Mouse (Mus musculus) spleen, postnatal 10 days (tissue): ENCODE data around the gene Ccdc122.
"Not testable (repeated sequence)": the region's sequence is repeated elsewhere in the genome, so short reads cannot be mapped to it uniquely, and the experiment has no call there.

ENCODE experiments used
- DNase-seq, 2 experiments: peaks; one replicate each; pipeline ENCODE4 v3.0.0; 2021 to 2022; ENCODE audit warnings: low spot score in 2 of 2

Ccdc122 gene

GRCm38 (mm10) chr14:77036226-77037046 is at the start of gene Ccdc122, which contains the start of gene Lacc1:
Ccdc122 (plus strand) TSS chr14:77036772.
Lacc1 (minus strand) TSS chr14:77036904.
- DNase-seq = peak; percentile 78 to 87

GRCm38 (mm10) chr14:76990351-76990750 is 46.2 kb upstream of the Ccdc122 start:
- not testable (repeated sequence) for DNase-seq

- DNase-seq = no peak
These were observed 31.8 kb upstream of the Ccdc122 start for GRCm38 (mm10) chr14:77004740-77005139.

GRCm38 (mm10) chr14:77005566-77005965 is 31.0 kb upstream of the Ccdc122 start:
- DNase-seq = no peak

GRCm38 (mm10) chr14:77008238-77008637 is 28.3 kb upstream of the Ccdc122 start:
- peak in 1 of 2 experiments; percentile 70 for DNase-seq

GRCm38 (mm10) chr14:77011804-77012203 is 24.8 kb upstream of the Ccdc122 start:
- DNase-seq = peak; percentile 20 to 64

GRCm38 (mm10) chr14:77016783-77017182 is 19.8 kb upstream of the Ccdc122 start:
- not testable (repeated sequence) for DNase-seq

- no peak for DNase-seq
These were observed 19.4 kb upstream of the Ccdc122 start for GRCm38 (mm10) chr14:77017211-77017610.

GRCm38 (mm10) chr14:77024499-77024898 is 12.1 kb upstream of the Ccdc122 start:
- no peak for DNase-seq

- no peak for DNase-seq
These were observed 7.1 kb upstream of the Ccdc122 start for GRCm38 (mm10) chr14:77029319-77030054.

GRCm38 (mm10) chr14:77030808-77031207 is 5.8 kb upstream of the Ccdc122 start:
- no peak for DNase-seq

GRCm38 (mm10) chr14:77032433-77032832 is 4.1 kb upstream of the Ccdc122 start:
- DNase-seq = no peak

GRCm38 (mm10) chr14:77033391-77033790 is 3.2 kb upstream of the Ccdc122 start:
- DNase-seq = no peak

GRCm38 (mm10) chr14:77034175-77034915 is 2.2 kb upstream of the Ccdc122 start:
- no peak for DNase-seq

- DNase-seq = no peak
These were observed 1.6 kb upstream of the Ccdc122 start for GRCm38 (mm10) chr14:77034970-77035369.

GRCm38 (mm10) chr14:77037330-77037729 is 758 bp downstream of the Ccdc122 start:
- no peak for DNase-seq

GRCm38 (mm10) chr14:77037832-77038425 is 1.4 kb downstream of the Ccdc122 start:
- DNase-seq = no peak

GRCm38 (mm10) chr14:77053288-77053687 is 16.7 kb downstream of the Ccdc122 start:
- no peak for DNase-seq

GRCm38 (mm10) chr14:77069361-77069760 is 32.8 kb downstream of the Ccdc122 start:
- DNase-seq = no peak

GRCm38 (mm10) chr14:77081248-77081647 is 44.7 kb downstream of the Ccdc122 start:
- no peak for DNase-seq

- DNase-seq = no peak
These were observed 63.7 kb downstream of the Ccdc122 start for GRCm38 (mm10) chr14:77100285-77100684.

GRCm38 (mm10) chr14:77110622-77111021 is 74.0 kb downstream of the Ccdc122 start:
- DNase-seq = not testable (repeated sequence)
